Mouse (Mus musculus): ENCODE measurements around the gene Ccdc30. TPM values are rescaled to one million over a fixed set of nuclear protein-coding genes. Genes with fewer than 3 reads are reported as not detected.

Gene Ccdc30
- polyA plus RNA-seq, 2 experiments = 2.5 to 5.8 TPM

DNA sequence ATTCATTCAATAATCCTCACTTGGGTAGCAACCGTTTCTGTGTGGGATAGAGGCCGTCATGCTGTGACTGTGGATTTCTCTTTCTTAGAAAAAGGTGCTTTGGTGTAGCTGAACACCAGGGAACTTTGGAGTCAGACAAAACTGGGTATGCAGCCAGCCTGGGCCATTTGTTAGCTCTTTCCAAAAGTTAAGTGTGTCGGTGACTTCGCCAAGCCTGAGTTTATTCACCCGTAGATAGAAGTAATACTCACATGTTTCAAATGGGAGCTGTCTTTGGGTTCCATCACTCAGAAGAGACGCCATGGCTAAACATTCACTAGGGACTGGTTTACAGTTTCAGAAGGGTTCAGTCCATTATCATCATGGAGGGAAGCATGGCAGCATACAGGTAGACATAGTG lies 31.9 kb upstream of the Ccdc30 start:
- Histone ChIP-seq H3K4me3 (replicated peaks; ENCODE audit: low read length) (no peak overlapping the region), H3K27ac (replicated peaks; ENCODE audit: low read depth, low read length) (no peak overlapping the region), H3K36me3 (ENCODE audit: control insufficient read depth, insufficient read depth, low read length) (no peaks in the 10 kb centered on the region), H3K4me2 (replicated peaks; ENCODE audit: low read depth, low read length, severe bottlenecking) (no peak overlapping the region), H3K27me3 (ENCODE audit: control insufficient read depth, insufficient read depth, low read length) (no peaks in the 10 kb centered on the region), H3K9me3 (ENCODE audit: control insufficient read depth, low read length) (no peaks in the 10 kb centered on the region), H3K9ac (ENCODE audit: low read depth, low read length, severe bottlenecking) (no peak overlapping the region), H3K4me1 (ENCODE audit: control insufficient read depth, insufficient read depth, low read length) (no peaks in the 10 kb centered on the region)
- no peak for ATAC-seq (ENCODE audit: low FRiP score, low read depth)
- WGBS = 89% methylated on average over 6 of the region's 6 CpGs
- TF ChIP-seq POLR2A (IDR thresholded peaks at IDR 0.05; ENCODE audit: borderline replicate concordance, extremely low read depth, insufficient read depth, insufficient read length) = no peak
- DNase-seq (ENCODE audit: low spot score) = no peak

DNA sequence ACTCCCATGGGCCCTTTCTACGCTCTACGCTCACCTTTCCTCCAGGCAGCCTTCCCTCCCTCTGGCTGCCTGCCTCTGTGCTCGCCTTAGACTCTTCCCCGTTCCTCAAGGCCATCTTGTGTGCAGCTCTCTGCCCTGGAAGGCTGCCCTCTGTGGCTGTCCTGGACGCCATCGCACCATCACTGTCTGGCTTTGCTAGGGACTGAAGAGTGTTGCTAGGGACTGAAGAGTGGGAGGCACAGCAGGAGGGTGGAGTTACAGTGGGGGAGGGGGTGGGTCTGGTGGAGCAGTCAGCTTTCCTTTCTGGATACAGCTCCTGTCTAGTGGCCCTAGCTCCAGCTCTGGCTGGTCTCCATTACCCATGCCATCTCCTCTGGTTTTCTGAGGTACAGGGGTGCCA lies 27.2 kb upstream of the Ccdc30 start:
- no peak for DNase-seq (ENCODE audit: low spot score)
- H3K4me1 ChIP-seq (ENCODE audit: control insufficient read depth, insufficient read depth, low read length) = no peaks in the 10 kb centered on the region
- H3K27ac ChIP-seq (replicated peaks; ENCODE audit: low read depth, low read length) = no peak overlapping the region
- WGBS = 50% methylated on average over 6 of the region's 6 CpGs
- TF ChIP-seq POLR2A (IDR thresholded peaks at IDR 0.05; ENCODE audit: borderline replicate concordance, extremely low read depth, insufficient read depth, insufficient read length) = no peak
- H3K36me3 ChIP-seq (ENCODE audit: control insufficient read depth, insufficient read depth, low read length) = no peaks in the 10 kb centered on the region
- ATAC-seq (ENCODE audit: low FRiP score, low read depth) = no peak; the same call in 1 of the 2 replicates
- H3K4me3 ChIP-seq (replicated peaks; ENCODE audit: low read length) = no peak overlapping the region
- H3K9me3 ChIP-seq (ENCODE audit: control insufficient read depth, low read length) = no peaks in the 10 kb centered on the region
- no peak overlapping the region for H3K4me2 ChIP-seq (replicated peaks; ENCODE audit: low read depth, low read length, severe bottlenecking)
- H3K27me3 ChIP-seq (ENCODE audit: control insufficient read depth, insufficient read depth, low read length) = no peaks in the 10 kb centered on the region
- no peak overlapping the region for H3K9ac ChIP-seq (ENCODE audit: low read depth, low read length, severe bottlenecking)

DNA sequence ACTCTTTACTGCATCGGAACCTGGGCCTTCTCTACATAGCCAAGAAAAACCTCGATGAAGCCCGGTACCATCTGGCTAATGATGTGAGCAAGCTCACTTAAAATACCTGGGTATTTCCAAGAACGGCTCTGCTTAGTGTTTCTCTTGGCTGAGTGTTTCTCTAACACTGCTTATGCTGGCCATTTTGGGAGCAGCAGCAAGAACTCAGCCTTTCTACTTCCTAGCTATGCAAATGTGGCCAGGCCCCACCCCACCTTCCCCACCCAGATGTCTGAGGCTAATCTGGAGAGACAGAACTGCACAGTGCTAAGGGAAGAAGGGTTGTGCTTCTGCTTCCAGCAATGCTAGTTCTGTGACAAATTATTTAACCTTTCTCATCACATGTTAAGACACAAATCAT lies 26.5 kb upstream of the Ccdc30 start:
- no peak for ATAC-seq (ENCODE audit: low FRiP score, low read depth)
- 83% methylated on average over 4 of the region's 4 CpGs for WGBS

DNA sequence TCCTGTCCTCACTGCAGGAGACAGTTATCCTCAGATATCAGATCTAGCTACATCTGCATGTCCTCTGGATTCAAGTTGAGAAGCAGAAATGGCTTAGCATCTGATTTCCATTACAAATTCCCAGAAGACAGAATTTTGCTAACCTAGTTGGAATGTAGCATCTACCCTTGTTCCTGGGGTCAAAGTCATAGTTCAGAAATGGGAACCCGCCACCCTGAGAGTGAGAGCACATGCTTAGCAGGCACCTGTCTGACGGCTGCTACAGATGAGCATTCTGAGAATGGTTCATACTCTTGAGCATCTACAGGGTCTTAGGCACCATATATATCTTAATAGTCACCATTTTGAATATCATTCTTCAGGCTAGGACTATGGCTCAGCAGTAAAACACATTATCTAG lies 22.6 kb upstream of the Ccdc30 start:
- 83% methylated on average over 2 of the region's 2 CpGs for WGBS
- no peak overlapping the region for H3K4me2 ChIP-seq (replicated peaks; ENCODE audit: low read depth, low read length, severe bottlenecking)
- H3K4me3 ChIP-seq (replicated peaks; ENCODE audit: low read length) = no peak overlapping the region
- DNase-seq (ENCODE audit: low spot score) (no peak), ATAC-seq (ENCODE audit: low FRiP score, low read depth) (no peak)
- H3K36me3 ChIP-seq (ENCODE audit: control insufficient read depth, insufficient read depth, low read length) = no peaks in the 10 kb centered on the region
- no peak for TF ChIP-seq POLR2A (IDR thresholded peaks at IDR 0.05; ENCODE audit: borderline replicate concordance, extremely low read depth, insufficient read depth, insufficient read length)
- H3K27ac ChIP-seq (replicated peaks; ENCODE audit: low read depth, low read length) = no peak overlapping the region
- H3K4me1 ChIP-seq (ENCODE audit: control insufficient read depth, insufficient read depth, low read length) = no peaks in the 10 kb centered on the region
- H3K9ac ChIP-seq (ENCODE audit: low read depth, low read length, severe bottlenecking) = no peak overlapping the region
- no peaks in the 10 kb centered on the region for H3K27me3 ChIP-seq (ENCODE audit: control insufficient read depth, insufficient read depth, low read length)
- H3K9me3 ChIP-seq (ENCODE audit: control insufficient read depth, low read length) = no peaks in the 10 kb centered on the region

More for the DNA sequence above, 26.5 kb upstream of the Ccdc30 start:
- Histone ChIP-seq H3K27ac (replicated peaks; ENCODE audit: low read depth, low read length) (no peak overlapping the region), H3K4me3 (replicated peaks; ENCODE audit: low read length) (no peak overlapping the region), H3K27me3 (ENCODE audit: control insufficient read depth, insufficient read depth, low read length) (no peaks in the 10 kb centered on the region), H3K9ac (ENCODE audit: low read depth, low read length, severe bottlenecking) (no peak overlapping the region), H3K4me1 (ENCODE audit: control insufficient read depth, insufficient read depth, low read length) (no peaks in the 10 kb centered on the region), H3K4me2 (replicated peaks; ENCODE audit: low read depth, low read length, severe bottlenecking) (no peak overlapping the region), H3K9me3 (ENCODE audit: control insufficient read depth, low read length) (no peaks in the 10 kb centered on the region), H3K36me3 (ENCODE audit: control insufficient read depth, insufficient read depth, low read length) (no peaks in the 10 kb centered on the region)
- DNase-seq (ENCODE audit: low spot score) = no peak
- TF ChIP-seq POLR2A (IDR thresholded peaks at IDR 0.05; ENCODE audit: borderline replicate concordance, extremely low read depth, insufficient read depth, insufficient read length) = no peak

DNA sequence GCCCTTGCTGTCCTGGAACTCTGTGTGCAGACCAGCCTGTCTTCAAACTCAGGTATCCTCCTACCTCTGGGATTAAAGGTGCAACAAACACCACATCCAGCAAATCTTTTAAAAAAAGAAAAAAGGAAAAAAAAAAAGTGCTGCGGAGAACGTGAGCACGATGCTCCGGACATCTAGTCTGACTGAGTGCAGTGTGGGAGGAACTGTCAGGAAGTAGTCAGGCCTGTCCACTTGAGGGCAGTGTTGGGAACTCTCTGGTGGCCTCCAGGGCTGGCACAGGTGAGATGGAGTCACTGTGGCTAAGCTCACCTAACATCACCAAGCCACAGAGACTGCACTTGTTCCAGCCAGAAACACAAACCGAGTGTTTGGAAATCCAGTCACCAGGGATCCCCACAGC lies 15.4 kb upstream of the Ccdc30 start:
- WGBS = 22% methylated on average over 5 of the region's 5 CpGs
- ATAC-seq (ENCODE audit: low FRiP score, low read depth) = no peak

DNA sequence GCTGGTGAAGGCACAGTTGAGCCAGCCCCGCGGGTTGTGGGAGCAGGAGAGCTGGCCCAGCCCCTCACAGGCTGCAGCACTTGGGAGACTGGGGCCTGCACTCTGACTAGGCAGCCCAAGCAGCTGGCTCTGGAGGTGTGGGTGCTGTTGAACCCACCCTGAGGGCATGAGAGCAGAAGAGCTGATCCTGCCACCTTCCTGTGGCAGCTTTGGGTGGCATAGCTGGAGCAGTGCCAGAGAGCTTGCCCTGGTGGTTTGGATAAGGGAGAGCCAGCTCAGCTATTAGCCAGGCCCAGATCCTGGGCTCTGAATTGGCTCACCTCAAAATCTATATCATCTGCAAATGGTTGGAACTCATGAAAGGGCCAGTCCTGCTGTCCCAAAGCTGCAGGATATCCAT lies 12.4 kb upstream of the Ccdc30 start:
- H3K36me3 ChIP-seq (ENCODE audit: control insufficient read depth, insufficient read depth, low read length) = no peaks in the 10 kb centered on the region
- 55% methylated on average over 2 of the region's 2 CpGs for WGBS
- ATAC-seq (ENCODE audit: low FRiP score, low read depth) (no peak), DNase-seq (ENCODE audit: low spot score) (no peak)
- H3K27ac ChIP-seq (replicated peaks; ENCODE audit: low read depth, low read length) = no peak overlapping the region
- H3K27me3 ChIP-seq (ENCODE audit: control insufficient read depth, insufficient read depth, low read length) = no peaks in the 10 kb centered on the region
- no peak overlapping the region for H3K4me2 ChIP-seq (replicated peaks; ENCODE audit: low read depth, low read length, severe bottlenecking)
- no peak overlapping the region for H3K4me3 ChIP-seq (replicated peaks; ENCODE audit: low read length)
- no peaks in the 10 kb centered on the region for H3K9me3 ChIP-seq (ENCODE audit: control insufficient read depth, low read length)
- no peak for TF ChIP-seq POLR2A (IDR thresholded peaks at IDR 0.05; ENCODE audit: borderline replicate concordance, extremely low read depth, insufficient read depth, insufficient read length)
- H3K9ac ChIP-seq (ENCODE audit: low read depth, low read length, severe bottlenecking) = no peak overlapping the region
- H3K4me1 ChIP-seq (ENCODE audit: control insufficient read depth, insufficient read depth, low read length) = 0 out of 2 replicates have a peak, but pooled peaks cover 3% of the 10 kb centered on the region

More for the DNA sequence above, 15.4 kb upstream of the Ccdc30 start:
- Histone ChIP-seq H3K27me3 (ENCODE audit: control insufficient read depth, insufficient read depth, low read length) (no peaks in the 10 kb centered on the region), H3K36me3 (ENCODE audit: control insufficient read depth, insufficient read depth, low read length) (no peaks in the 10 kb centered on the region), H3K4me1 (ENCODE audit: control insufficient read depth, insufficient read depth, low read length) (no peaks in the 10 kb centered on the region), H3K9ac (ENCODE audit: low read depth, low read length, severe bottlenecking) (no peak overlapping the region), H3K27ac (replicated peaks; ENCODE audit: low read depth, low read length) (no peak overlapping the region), H3K4me3 (replicated peaks; ENCODE audit: low read length) (no peak overlapping the region), H3K9me3 (ENCODE audit: control insufficient read depth, low read length) (no peaks in the 10 kb centered on the region), H3K4me2 (replicated peaks; ENCODE audit: low read depth, low read length, severe bottlenecking) (no peak overlapping the region)
- DNase-seq (ENCODE audit: low spot score) = no peak
- TF ChIP-seq POLR2A (IDR thresholded peaks at IDR 0.05; ENCODE audit: borderline replicate concordance, extremely low read depth, insufficient read depth, insufficient read length) = no peak

Data from limb, embryonic 14.5 days (tissue).